Mouse (Mus musculus) megakaryocyte, embryonic 14.5 days (primary cell): ENCODE results near the gene Tas1r1.

ENCODE experiments used
- FLI1 ChIP-seq: IDR thresholded peaks from 2 replicates; pipeline ENCODE4 v1.6.1; 2012; ENCODE audit warnings: low read length, inconsistent platforms, mixed read lengths
- GATA1 ChIP-seq: IDR thresholded peaks from 3 replicates; pipeline ENCODE4 v1.6.1; 2012; ENCODE audit warnings: mixed read lengths, low read length, inconsistent platforms, borderline replicate concordance

DNA sequence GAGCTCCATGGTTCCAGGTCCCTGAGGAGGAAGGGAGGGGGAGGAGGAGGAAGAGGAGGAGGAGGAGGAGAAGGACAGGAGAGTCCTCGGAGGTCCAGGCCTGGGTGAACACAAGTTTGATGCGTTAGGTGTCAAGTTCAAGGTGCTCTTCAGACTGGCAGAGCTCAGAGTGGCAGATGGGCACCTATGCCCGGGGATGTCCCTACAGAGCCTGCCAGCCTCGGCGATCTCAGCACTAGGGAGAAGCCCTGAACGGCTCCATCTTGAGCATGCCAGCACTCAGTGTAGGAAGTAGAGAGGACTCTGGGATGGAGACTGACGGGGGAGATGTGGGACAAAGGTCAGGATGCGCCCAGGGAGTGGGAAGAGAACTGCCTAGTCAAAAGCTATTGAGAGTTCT lies 51.7 kb downstream of the Tas1r1 start:
- TF ChIP-seq GATA1 (no peak), FLI1 (no peak)
